Mouse (Mus musculus) gastrocnemius, postnatal 10 days (tissue): ENCODE measurements at regions not wholly inside any gene's neighbourhood (a gene's known extent, or its start where the extent isn't known, plus 50 kb on each side); places are given as distances from the start of the nearest gene placed in this dataset.

Source experiments
- DNase-seq: peaks from one replicate; pipeline ENCODE4 v3.0.0; 2021; ENCODE audit warnings: mixed read lengths

GRCm38 (mm10) chr3:52501614-52502013, 233.5 kb downstream of the Foxo1 start:
- DNase-seq: no peak

GRCm38 (mm10) chr3:52500026-52500425, 231.9 kb downstream of the Foxo1 start:
- DNase-seq: no peak

GRCm38 (mm10) chr3:52499581-52499980, 231.4 kb downstream of the Foxo1 start:
- DNase-seq: no peak

GRCm38 (mm10) chr3:52498506-52499228, 230.5 kb downstream of the Foxo1 start:
- DNase-seq: no peak

GRCm38 (mm10) chr3:52496965-52497364, 228.8 kb downstream of the Foxo1 start:
- no peak for DNase-seq

GRCm38 (mm10) chr3:52495401-52495800, 227.3 kb downstream of the Foxo1 start:
- DNase-seq: no peak

GRCm38 (mm10) chr3:52494924-52495323, 226.8 kb downstream of the Foxo1 start:
- DNase-seq: no peak

GRCm38 (mm10) chr3:52479186-52479585, 211.1 kb downstream of the Foxo1 start:
- DNase-seq: no peak

GRCm38 (mm10) chr3:52469900-52470299, 201.8 kb downstream of the Foxo1 start:
- DNase-seq: no peak

GRCm38 (mm10) chr3:52469397-52469796, 201.3 kb downstream of the Foxo1 start:
- DNase-seq: no peak

GRCm38 (mm10) chr3:52468326-52468725, 200.2 kb downstream of the Foxo1 start:
- no peak for DNase-seq

GRCm38 (mm10) chr3:52467876-52468275, 199.7 kb downstream of the Foxo1 start:
- no peak for DNase-seq

- no peak for DNase-seq
Measured at GRCm38 (mm10) chr3:52466984-52467565, 198.9 kb downstream of the Foxo1 start.

- no peak for DNase-seq
Measured at GRCm38 (mm10) chr3:52466571-52466970, 198.4 kb downstream of the Foxo1 start.

GRCm38 (mm10) chr3:52463911-52464310, 195.8 kb downstream of the Foxo1 start:
- DNase-seq: no peak

GRCm38 (mm10) chr3:52454955-52455354, 186.8 kb downstream of the Foxo1 start:
- DNase-seq: no peak

- DNase-seq: no peak
Measured at GRCm38 (mm10) chr3:52453041-52453440, 184.9 kb downstream of the Foxo1 start.

- peak; percentile 48 for DNase-seq
Measured at GRCm38 (mm10) chr3:52452345-52452744, 184.2 kb downstream of the Foxo1 start.

GRCm38 (mm10) chr3:52446991-52447390, 178.9 kb downstream of the Foxo1 start:
- no peak for DNase-seq

GRCm38 (mm10) chr3:52446500-52446899, 178.4 kb downstream of the Foxo1 start:
- DNase-seq: no peak

- DNase-seq: no peak
Measured at GRCm38 (mm10) chr3:52444420-52445119, 176.4 kb downstream of the Foxo1 start.

GRCm38 (mm10) chr3:52443856-52444255, 175.7 kb downstream of the Foxo1 start:
- DNase-seq: peak; percentile 51

GRCm38 (mm10) chr3:52429014-52429589, 161.0 kb downstream of the Foxo1 start:
- DNase-seq: no peak
